Comparison of ENCODE assay signal across 10 mouse cellular contexts in the genomic region with DNA sequence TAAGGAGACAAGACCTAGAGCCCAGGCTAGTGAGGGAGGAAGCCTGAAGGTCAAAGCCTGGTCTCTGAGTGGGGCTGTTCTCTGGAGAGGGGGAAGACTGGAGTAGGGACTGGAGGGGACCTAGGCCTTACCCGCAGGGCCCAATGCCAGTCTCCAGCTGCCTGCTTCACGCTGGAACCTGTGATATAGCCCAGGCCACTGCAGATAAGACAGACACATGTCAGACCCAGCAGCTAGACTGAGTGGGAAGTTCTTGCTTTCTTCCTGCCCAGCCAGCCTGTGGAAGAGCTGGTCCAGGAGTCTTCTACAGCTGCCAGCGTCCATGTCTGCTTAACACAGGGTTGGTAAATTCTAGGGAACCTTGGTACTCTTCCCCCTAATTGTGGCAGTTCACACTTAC. TPM values are rescaled to one million over a fixed set of nuclear protein-coding genes. Genes with fewer than 3 reads are reported as not detected.
DNase-seq lines count a peak whose midpoint lies in the region; ATAC-seq and TF ChIP-seq lines count a peak whose summit lies in the region.
"Had no signal": no experiment of that assay in that cellular context is flagged by ENCODE, and none has a peak within 500 bp of the region (broad histone marks: within the 10 kb centered on the region; RNA-seq: fewer than 3 reads in every experiment).

No protein-coding gene starts in this region.

- no peaks in the 10 kb centered on the region for H3K9me3 ChIP-seq in embryonic facial prominence, embryonic 10.5 days
- no peaks in the 10 kb centered on the region for H3K9me3 ChIP-seq in liver, embryonic 14.5 days (ENCODE audit: control insufficient read depth, low read length)
- H3K9me3 ChIP-seq: G1E; limb, embryonic 12.5 days had no signal

- no peak for TF ChIP-seq EP300 in liver, embryonic 14.5 days (IDR thresholded peaks at IDR 0.05; ENCODE audit: low read depth)

- no peak overlapping the region; the same call in 1 of the 2 replicates for H3K4me2 ChIP-seq in liver, embryonic 14.5 days (ENCODE audit: low read depth)
- H3K4me2 ChIP-seq: limb, embryonic 12.5 days had no signal

- no peak for TF ChIP-seq POLR2A in kidney, adult 2 months (IDR thresholded peaks at IDR 0.05; ENCODE audit: low read depth, low read length)
- TF ChIP-seq POLR2A in bone marrow macrophage, adult 2 months (IDR thresholded peaks at IDR 0.05; ENCODE audit: borderline replicate concordance, low read depth, low read length) = no peak

- H3K9ac ChIP-seq in liver, embryonic 14.5 days (replicated peaks) = no peak overlapping the region; the same call in 1 of the 2 replicates
- H3K9ac ChIP-seq: limb, embryonic 12.5 days had no signal

- no peaks in the 10 kb centered on the region for H3K36me3 ChIP-seq in kidney, adult 2 months (ENCODE audit: control insufficient read depth, insufficient read depth, low read length)
- H3K36me3 ChIP-seq in embryonic facial prominence, embryonic 10.5 days (replicated peaks) = peaks cover 5% of the 10 kb centered on the region; the same call in 1 of the 2 replicates
- H3K36me3 ChIP-seq in liver, embryonic 14.5 days (replicated peaks; ENCODE audit: control insufficient read depth, insufficient read depth, low read depth) = no peaks in the 10 kb centered on the region; the same call in 1 of the 2 replicates
- H3K36me3 ChIP-seq: limb, embryonic 12.5 days had no signal

- DNase-seq in kidney, adult 2 months = no peak
- DNase-seq in kidney, adult 18-20 months = no peak
- no peak for DNase-seq in embryonic facial prominence, embryonic 10.5 days (ENCODE audit: low spot score)
- DNase-seq in liver, embryonic 14.5 days (ENCODE audit: low read depth in 3 of 3, low spot score in 3 of 3) = no peak
- no peak for DNase-seq in left cerebral cortex, adult 9 months (ENCODE audit: low spot score in 2 of 2)
- DNase-seq in testis, postnatal 14 days (ENCODE audit: low spot score) = no peak
- DNase-seq: cerebellum, postnatal 36 days had no signal

- peak; percentile 42; the same call in 1 of the 2 replicates for ATAC-seq in liver, embryonic 14.5 days (ENCODE audit: insufficient read depth)

- no peak overlapping the region; the same call in 1 of the 2 replicates for H3K4me3 ChIP-seq in kidney, adult 2 months (ENCODE audit: insufficient read depth, low read depth, low read length)
- H3K4me3 ChIP-seq in bone marrow macrophage, adult 2 months (ENCODE audit: insufficient read depth, low read length) = peak overlapping the region; percentile 38
- H3K4me3 ChIP-seq in embryonic facial prominence, embryonic 10.5 days = no peak overlapping the region
- H3K4me3 ChIP-seq in liver, embryonic 14.5 days (ENCODE audit: insufficient read depth in 1 of 2, low read depth in 2 of 2, low read length in 2 of 2) = peak overlapping the region in 1 of 2 experiments; percentile 18; a peak in 1 of 4 replicates
- H3K4me3 ChIP-seq: limb, embryonic 12.5 days had no signal

- peak overlapping the region; percentile 66 for H3K27ac ChIP-seq in kidney, adult 2 months (ENCODE audit: insufficient read depth, low read depth, low read length)
- H3K27ac ChIP-seq in bone marrow macrophage, adult 2 months (ENCODE audit: insufficient read depth, low read depth, low read length) = peak overlapping the region; percentile 28
- H3K27ac ChIP-seq in embryonic facial prominence, embryonic 10.5 days (replicated peaks) = peak overlapping the region; percentile 52
- H3K27ac ChIP-seq in liver, embryonic 14.5 days = peak overlapping the region; percentile 9; the same call in 1 of the 2 replicates
- H3K27ac ChIP-seq: limb, embryonic 12.5 days had no signal

- WGBS in kidney, adult 2 months = 68% methylated on average over 3 of the region's 3 CpGs
- WGBS in embryonic facial prominence, embryonic 10.5 days = 79% methylated on average over 3 of the region's 3 CpGs
- WGBS in liver, embryonic 14.5 days (ENCODE audit: insufficient replicate concordance) = 19% methylated on average over 3 of the region's 3 CpGs

- no peak for TF ChIP-seq CTCF in kidney, adult 2 months (conservative IDR thresholded peaks at IDR 0.05; ENCODE audit: insufficient read depth, insufficient read length, low read depth, low read length)
- TF ChIP-seq CTCF in bone marrow macrophage, adult 2 months (IDR thresholded peaks at IDR 0.05; ENCODE audit: low read depth, low read length) = no peak
- no peak for TF ChIP-seq CTCF in liver, embryonic 14.5 days (IDR thresholded peaks at IDR 0.05; ENCODE audit: low read depth)

- H3K4me1 ChIP-seq in kidney, adult 2 months (ENCODE audit: control insufficient read depth, insufficient read depth, low read length) = no peaks in the 10 kb centered on the region
- H3K4me1 ChIP-seq in bone marrow macrophage, adult 2 months (ENCODE audit: control insufficient read depth, insufficient read depth, low read length) = peaks cover 31% of the 10 kb centered on the region
- H3K4me1 ChIP-seq in embryonic facial prominence, embryonic 10.5 days = peaks cover 53% of the 10 kb centered on the region
- H3K4me1 ChIP-seq in liver, embryonic 14.5 days (replicated peaks; ENCODE audit: control insufficient read depth in 2 of 2, insufficient read depth in 2 of 2, low read length in 1 of 2) = peaks cover 0 to 18% of the 10 kb centered on the region in 2 experiments; a peak in 3 of 4 replicates
- H3K4me1 ChIP-seq: limb, embryonic 12.5 days had no signal

- no peaks in the 10 kb centered on the region for H3K27me3 ChIP-seq in kidney, adult 2 months (replicated peaks; ENCODE audit: control insufficient read depth, insufficient read depth, low read length)
- no peaks in the 10 kb centered on the region for H3K27me3 ChIP-seq in embryonic facial prominence, embryonic 10.5 days (replicated peaks; ENCODE audit: low read depth, poor library complexity, severe bottlenecking)
- no peaks in the 10 kb centered on the region for H3K27me3 ChIP-seq in liver, embryonic 14.5 days (ENCODE audit: control insufficient read depth, insufficient read depth, low read length)
- H3K27me3 ChIP-seq: limb, embryonic 12.5 days had no signal

RNA-seq across cellular contexts. Expression of a gene that starts 17.3 kb away (rescaled TPM):
- 27.0 and 28.6 TPM in 2 replicates for polyA plus RNA-seq in kidney, adult 2 months (2012; rRNA removed)
- polyA plus RNA-seq in bone marrow macrophage, adult 2 months (2012; ENCODE audit: insufficient read depth, insufficient read length, missing spikeins) = 30.6 and 35.7 TPM in 2 replicates
- polyA plus RNA-seq in embryonic facial prominence, embryonic 10.5 days (2016; fragmentation: Nextera tagmentation; extraction: Ambion mirVana) = 257 and 263 TPM in 2 replicates
- polyA plus RNA-seq in liver, embryonic 14.5 days (2012; rRNA removed) = 31.0 and 56.3 TPM in 2 replicates
- polyA plus RNA-seq in liver, embryonic 14.5 days (2014; fragmentation: Nextera tagmentation; extraction: Ambion mirVana) = 65.5 and 72.6 TPM in 2 replicates

RNA-seq across cellular contexts. Expression of a gene that starts 23.2 kb away (rescaled TPM):
- polyA plus RNA-seq in kidney, adult 2 months (2012; rRNA removed) = 24.3 and 29.3 TPM in 2 replicates
- not detected in 2 replicates for polyA plus RNA-seq in bone marrow macrophage, adult 2 months (2012; ENCODE audit: insufficient read depth, insufficient read length, missing spikeins)
- polyA plus RNA-seq in embryonic facial prominence, embryonic 10.5 days (2016; fragmentation: Nextera tagmentation; extraction: Ambion mirVana) = 0.10 TPM in 1 of 2 replicates, not detected in the other
- 0.10 and 0.18 TPM in 2 replicates for polyA plus RNA-seq in liver, embryonic 14.5 days (2012; rRNA removed)
- polyA plus RNA-seq in liver, embryonic 14.5 days (2014; fragmentation: Nextera tagmentation; extraction: Ambion mirVana) = 0.25 and 0.38 TPM in 2 replicates
- polyA plus RNA-seq: G1E had no signal

RNA-seq across cellular contexts. Expression of a gene that starts 31.2 kb away (rescaled TPM):
- 102 TPM in 2 replicates for polyA plus RNA-seq in kidney, adult 2 months (2012; rRNA removed)
- not detected in 2 replicates for polyA plus RNA-seq in bone marrow macrophage, adult 2 months (2012; ENCODE audit: insufficient read depth, insufficient read length, missing spikeins)
- polyA plus RNA-seq in embryonic facial prominence, embryonic 10.5 days (2016; fragmentation: Nextera tagmentation; extraction: Ambion mirVana) = 3.3 TPM in 2 replicates
- 8.6 and 12.9 TPM in 2 replicates for polyA plus RNA-seq in liver, embryonic 14.5 days (2012; rRNA removed)
- 3.8 and 6.3 TPM in 2 replicates for polyA plus RNA-seq in liver, embryonic 14.5 days (2014; fragmentation: Nextera tagmentation; extraction: Ambion mirVana)

RNA-seq across cellular contexts. Expression of a gene that starts 47.0 kb away (rescaled TPM):
- 20.3 and 22.1 TPM in 2 replicates for polyA plus RNA-seq in kidney, adult 2 months (2012; rRNA removed)
- polyA plus RNA-seq in bone marrow macrophage, adult 2 months (2012; ENCODE audit: insufficient read depth, insufficient read length, missing spikeins) = not detected in 2 replicates
- polyA plus RNA-seq in embryonic facial prominence, embryonic 10.5 days (2016; fragmentation: Nextera tagmentation; extraction: Ambion mirVana) = 16.4 and 16.6 TPM in 2 replicates
- polyA plus RNA-seq in liver, embryonic 14.5 days (2012; rRNA removed) = 1.1 and 1.3 TPM in 2 replicates
- polyA plus RNA-seq in liver, embryonic 14.5 days (2014; fragmentation: Nextera tagmentation; extraction: Ambion mirVana) = 0.85 and 0.86 TPM in 2 replicates
- polyA plus RNA-seq: G1E had no signal

Comparison
In these comparisons a context has a peak if more than half of its experiments do, and no peak if none do; other contexts are left out.
1. H3K27ac ChIP-seq: peak in every context shown above with its lines; median percentile 66 in kidney, adult 2 months; 52 in embryonic facial prominence, embryonic 10.5 days; 28 in bone marrow macrophage, adult 2 months; 9 in liver, embryonic 14.5 days.
2. RNA of a gene that starts 23.2 kb away (polyA plus RNA-seq): 24.3 to 29.3 TPM in kidney, adult 2 months; 0.10 to 0.38 TPM in liver, embryonic 14.5 days, 0.10 TPM in embryonic facial prominence, embryonic 10.5 days and not detected in bone marrow macrophage, adult 2 months; every median in the first group is over 10 times any median in the second.